Mouse (Mus musculus): Measurements from ENCODE around the gene Cracr2b.

GRCm38 (mm10) chr7:141455610-141456314 lies 5.1 kb upstream of the Cracr2b start:
- TF ChIP-seq POLR2A (IDR thresholded peaks at IDR 0.05; ENCODE audit: borderline replicate concordance, control insufficient read depth, low read depth, low read length) (peak; percentile 30; the same call in 1 of the 2 replicates), CTCF (IDR thresholded peaks at IDR 0.05; ENCODE audit: control insufficient read depth, insufficient read depth, low read length) (no peak)
